ENCODE assay signal across 15 mouse cellular contexts in genomic region chrX:47330969-47331368, GRCm38 (mm10).
"Had no signal": no experiment of that assay in that cellular context is flagged by ENCODE, and none has a peak within 500 bp of the region (broad histone marks: within the 10 kb centered on the region; RNA-seq: fewer than 3 reads in every experiment).

No protein-coding gene starts in this region.

- H3K27me3 ChIP-seq: liver, embryonic 12.5 days; neural tube, embryonic 13.5 days; neural tube, embryonic 15.5 days had no signal

- H3K4me1 ChIP-seq: liver, embryonic 12.5 days; neural tube, embryonic 13.5 days; neural tube, embryonic 15.5 days had no signal

- H3K27ac ChIP-seq: liver, embryonic 12.5 days; liver, embryonic 14.5 days; neural tube, embryonic 13.5 days; neural tube, embryonic 15.5 days had no signal

- H3K4me2 ChIP-seq: liver, embryonic 12.5 days; lung, embryonic 14.5 days; neural tube, embryonic 13.5 days; neural tube, embryonic 15.5 days had no signal

- H3K9ac ChIP-seq: liver, embryonic 12.5 days; liver, embryonic 14.5 days; lung, embryonic 14.5 days; neural tube, embryonic 13.5 days; neural tube, embryonic 15.5 days had no signal

- H3K4me3 ChIP-seq: liver, embryonic 12.5 days; myocyte; neural tube, embryonic 13.5 days; neural tube, embryonic 15.5 days had no signal

- H3K9me3 ChIP-seq: liver, embryonic 12.5 days; neural tube, embryonic 13.5 days; neural tube, embryonic 15.5 days had no signal

- DNase-seq: lung, adult 18-20 months; lung, embryonic 14.5 days; lung, postnatal 4 days; right cerebral cortex, adult 18-20 months; right cerebral cortex, postnatal 25 days; right cerebral cortex, postnatal 4 days; spleen, adult 18-20 months; thymus, adult 18-20 months; thymus, postnatal 14 days; thymus, postnatal 36 days had no signal

- H3K36me3 ChIP-seq: liver, embryonic 12.5 days; neural tube, embryonic 13.5 days; neural tube, embryonic 15.5 days had no signal

- ATAC-seq: liver, embryonic 12.5 days had no signal
